Mouse (Mus musculus) bone marrow macrophage, adult 2 months (primary cell): ENCODE measurements at regions not wholly inside any gene's neighbourhood (a gene's known extent, or its start where the extent isn't known, plus 50 kb on each side); places are given as distances from the start of the nearest gene placed in this dataset.

Experiments
- CTCF ChIP-seq: IDR thresholded peaks from 2 replicates; pipeline ENCODE4 v1.5.1; 2012; ENCODE audit warnings: low read depth, mild to moderate bottlenecking, low read length, moderate library complexity
- POLR2A ChIP-seq: IDR thresholded peaks from 2 replicates; pipeline ENCODE4 v1.6.1; 2012; ENCODE audit warnings: mild to moderate bottlenecking, low read depth, low read length, borderline replicate concordance

DNA sequence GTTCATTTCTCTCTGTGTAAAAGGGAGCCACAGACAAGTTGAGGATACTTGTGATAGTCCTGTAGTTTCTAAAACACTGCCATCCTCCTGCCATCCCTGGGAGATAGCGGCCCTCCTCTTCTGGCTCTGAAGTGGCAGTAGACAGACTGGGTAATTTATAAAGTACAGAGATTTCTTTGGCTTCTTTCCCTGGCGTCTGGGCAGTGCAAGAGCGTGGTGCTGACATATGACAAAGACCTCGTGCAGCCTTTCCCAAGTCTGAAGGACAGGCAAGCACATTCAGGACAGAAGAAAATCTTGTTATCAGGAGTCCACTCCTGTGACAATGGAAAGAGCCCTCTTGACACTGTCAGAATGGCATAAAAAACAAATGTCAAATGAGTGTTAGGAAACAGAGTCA, 175.9 kb upstream of the Rreb1 start:
- no peak for TF ChIP-seq CTCF
- TF ChIP-seq POLR2A = no peak
